Mouse (Mus musculus): ENCODE data around the gene Rorc. TPM values are rescaled to one million over a fixed set of nuclear protein-coding genes. Genes with fewer than 3 reads are reported as not detected.

The Rorc gene
- polyA plus RNA-seq, 1 experiment from 2014 or later: 3.6 TPM

GRCm38 (mm10) chr3:94375146-94375545 lies 2.6 kb downstream of the Rorc start:
- H3K9me3 ChIP-seq: no peaks in the 10 kb centered on the region
- ATAC-seq (ENCODE audit: extremely low read depth, insufficient number of reproducible peaks, low FRiP score, low TSS enrichment): no peak
- no peak overlapping the region for H3K4me2 ChIP-seq
- H3K4me3 ChIP-seq: no peak overlapping the region
- 64% methylated on average over 2 of the region's 2 CpGs for WGBS
- H3K36me3 ChIP-seq: no peaks in the 10 kb centered on the region
- peaks cover 39% of the 10 kb centered on the region for H3K4me1 ChIP-seq
- peaks cover 35% of the 10 kb centered on the region for H3K27me3 ChIP-seq (replicated peaks)
- no peak overlapping the region for H3K27ac ChIP-seq (replicated peaks)
- H3K9ac ChIP-seq: no peak overlapping the region

- H3K27me3 ChIP-seq (replicated peaks): peaks cover 35% of the 10 kb centered on the region
- no peak overlapping the region for H3K9ac ChIP-seq
- H3K4me1 ChIP-seq: peaks cover 42% of the 10 kb centered on the region
- H3K9me3 ChIP-seq: no peaks in the 10 kb centered on the region
- 42% methylated on average over 5 of the region's 5 CpGs for WGBS
- H3K27ac ChIP-seq (replicated peaks): no peak overlapping the region
- no peak overlapping the region for H3K4me2 ChIP-seq
- no peaks in the 10 kb centered on the region for H3K36me3 ChIP-seq
- no peak overlapping the region for H3K4me3 ChIP-seq
- no peak for ATAC-seq (ENCODE audit: extremely low read depth, insufficient number of reproducible peaks, low FRiP score, low TSS enrichment)
Observed at GRCm38 (mm10) chr3:94375861-94376260, 3.3 kb downstream of the Rorc start.

- ATAC-seq (ENCODE audit: extremely low read depth, insufficient number of reproducible peaks, low FRiP score, low TSS enrichment): no peak
- 10% methylated on average over 13 of the region's 13 CpGs for WGBS
Observed at GRCm38 (mm10) chr3:94377028-94377923, 4.7 kb downstream of the Rorc start.

GRCm38 (mm10) chr3:94379831-94380510 lies 7.4 kb downstream of the Rorc start:
- no peak overlapping the region for H3K27ac ChIP-seq (replicated peaks)
- WGBS: 17% methylated on average over 9 of the region's 9 CpGs

More at GRCm38 (mm10) chr3:94377028-94377923, 4.7 kb downstream of the Rorc start:
- no peak overlapping the region for H3K9ac ChIP-seq
- H3K27ac ChIP-seq (replicated peaks): no peak overlapping the region
- peaks cover 35% of the 10 kb centered on the region for H3K27me3 ChIP-seq (replicated peaks)
- H3K4me2 ChIP-seq: no peak overlapping the region
- no peak overlapping the region for H3K4me3 ChIP-seq
- no peaks in the 10 kb centered on the region for H3K9me3 ChIP-seq
- peaks cover 31% of the 10 kb centered on the region for H3K4me1 ChIP-seq
- H3K36me3 ChIP-seq: no peaks in the 10 kb centered on the region

GRCm38 (mm10) chr3:94382308-94382707 lies 9.7 kb downstream of the Rorc start:
- H3K9ac ChIP-seq: no peak overlapping the region
- WGBS: 55% methylated on average over 5 of the region's 5 CpGs
- ATAC-seq (ENCODE audit: extremely low read depth, insufficient number of reproducible peaks, low FRiP score, low TSS enrichment): no peak
- no peak overlapping the region for H3K4me2 ChIP-seq
- no peak overlapping the region for H3K27ac ChIP-seq (replicated peaks)
- peaks cover 7% of the 10 kb centered on the region; the same call in 1 of the 2 replicates for H3K27me3 ChIP-seq (replicated peaks)
- H3K36me3 ChIP-seq: no peaks in the 10 kb centered on the region
- no peaks in the 10 kb centered on the region for H3K9me3 ChIP-seq
- H3K4me1 ChIP-seq: peaks cover 5% of the 10 kb centered on the region
- no peak overlapping the region for H3K4me3 ChIP-seq

More at GRCm38 (mm10) chr3:94379831-94380510, 7.4 kb downstream of the Rorc start:
- Histone ChIP-seq H3K36me3 (no peaks in the 10 kb centered on the region), H3K4me3 (no peak overlapping the region), H3K4me1 (peaks cover 7% of the 10 kb centered on the region), H3K9ac (0 out of 2 replicates have a peak overlapping the region, but pooled peaks have one; percentile 5), H3K4me2 (no peak overlapping the region), H3K27me3 (replicated peaks) (peaks cover 25% of the 10 kb centered on the region), H3K9me3 (no peaks in the 10 kb centered on the region)
- no peak for ATAC-seq (ENCODE audit: extremely low read depth, insufficient number of reproducible peaks, low FRiP score, low TSS enrichment)

GRCm38 (mm10) chr3:94383476-94383875 lies 10.9 kb downstream of the Rorc start:
- Histone ChIP-seq H3K9ac (no peak overlapping the region), H3K9me3 (no peaks in the 10 kb centered on the region), H3K4me3 (no peak overlapping the region), H3K4me2 (no peak overlapping the region), H3K27ac (replicated peaks) (no peak overlapping the region), H3K27me3 (replicated peaks) (peaks cover 5% of the 10 kb centered on the region; the same call in 1 of the 2 replicates), H3K36me3 (no peaks in the 10 kb centered on the region), H3K4me1 (peaks cover 4% of the 10 kb centered on the region; the same call in 1 of the 2 replicates)
- WGBS: 47% methylated on average over 3 of the region's 3 CpGs
- ATAC-seq (ENCODE audit: extremely low read depth, insufficient number of reproducible peaks, low FRiP score, low TSS enrichment): no peak

GRCm38 (mm10) chr3:94386671-94387070 lies 14.1 kb downstream of the Rorc start:
- no peak for ATAC-seq (ENCODE audit: extremely low read depth, insufficient number of reproducible peaks, low FRiP score, low TSS enrichment)
- H3K4me3 ChIP-seq: no peak overlapping the region
- H3K9me3 ChIP-seq: no peaks in the 10 kb centered on the region
- H3K4me1 ChIP-seq: no peaks in the 10 kb centered on the region
- no peak overlapping the region for H3K27ac ChIP-seq (replicated peaks)
- H3K9ac ChIP-seq: no peak overlapping the region
- no peak overlapping the region for H3K4me2 ChIP-seq
- no peaks in the 10 kb centered on the region for H3K36me3 ChIP-seq
- 64% methylated on average over 4 of the region's 4 CpGs for WGBS
- peaks cover 12% of the 10 kb centered on the region; the same call in 1 of the 2 replicates for H3K27me3 ChIP-seq (replicated peaks)

GRCm38 (mm10) chr3:94387391-94387790 lies 14.8 kb downstream of the Rorc start:
- Histone ChIP-seq H3K9me3 (no peaks in the 10 kb centered on the region), H3K27me3 (replicated peaks) (peaks cover 12% of the 10 kb centered on the region; the same call in 1 of the 2 replicates), H3K4me2 (no peak overlapping the region), H3K4me3 (no peak overlapping the region), H3K4me1 (no peaks in the 10 kb centered on the region), H3K36me3 (no peaks in the 10 kb centered on the region), H3K9ac (no peak overlapping the region), H3K27ac (replicated peaks) (no peak overlapping the region)
- 81% methylated on average over 10 of the region's 10 CpGs for WGBS
- ATAC-seq (ENCODE audit: extremely low read depth, insufficient number of reproducible peaks, low FRiP score, low TSS enrichment): no peak

- Histone ChIP-seq H3K4me1 (no peaks in the 10 kb centered on the region), H3K9me3 (no peaks in the 10 kb centered on the region), H3K4me3 (no peak overlapping the region), H3K36me3 (no peaks in the 10 kb centered on the region), H3K27ac (replicated peaks) (no peak overlapping the region), H3K27me3 (replicated peaks) (peaks cover 12% of the 10 kb centered on the region; the same call in 1 of the 2 replicates), H3K9ac (no peak overlapping the region), H3K4me2 (no peak overlapping the region)
- no peak for ATAC-seq (ENCODE audit: extremely low read depth, insufficient number of reproducible peaks, low FRiP score, low TSS enrichment)
- WGBS: 56% methylated on average over 5 of the region's 5 CpGs
Observed at GRCm38 (mm10) chr3:94388047-94388446, 15.5 kb downstream of the Rorc start.

- 88% methylated on average over 16 of the region's 16 CpGs for WGBS
- no peak for ATAC-seq (ENCODE audit: extremely low read depth, insufficient number of reproducible peaks, low FRiP score, low TSS enrichment)
Observed at GRCm38 (mm10) chr3:94389420-94389819, 16.8 kb downstream of the Rorc start.

GRCm38 (mm10) chr3:94391001-94391400 lies 18.4 kb downstream of the Rorc start:
- H3K4me1 ChIP-seq: no peaks in the 10 kb centered on the region
- 74% methylated on average over 5 of the region's 5 CpGs for WGBS
- H3K4me3 ChIP-seq: no peak overlapping the region
- H3K4me2 ChIP-seq: no peak overlapping the region
- H3K9me3 ChIP-seq: no peaks in the 10 kb centered on the region
- ATAC-seq (ENCODE audit: extremely low read depth, insufficient number of reproducible peaks, low FRiP score, low TSS enrichment): no peak
- H3K27me3 ChIP-seq (replicated peaks): peaks cover 13% of the 10 kb centered on the region; the same call in 1 of the 2 replicates
- H3K36me3 ChIP-seq: no peaks in the 10 kb centered on the region
- H3K9ac ChIP-seq: no peak overlapping the region
- H3K27ac ChIP-seq (replicated peaks): no peak overlapping the region

More at GRCm38 (mm10) chr3:94389420-94389819, 16.8 kb downstream of the Rorc start:
- Histone ChIP-seq H3K27ac (replicated peaks) (no peak overlapping the region), H3K4me1 (no peaks in the 10 kb centered on the region), H3K36me3 (no peaks in the 10 kb centered on the region), H3K4me3 (no peak overlapping the region), H3K9ac (no peak overlapping the region), H3K27me3 (replicated peaks) (peaks cover 12% of the 10 kb centered on the region; the same call in 1 of the 2 replicates), H3K4me2 (no peak overlapping the region), H3K9me3 (no peaks in the 10 kb centered on the region)
